In genomic region chr1:161756547-161756946, GRCm38 (mm10) we compare ENCODE assay signal across 25 mouse cellular contexts. TPM values are rescaled to one million over a fixed set of nuclear protein-coding genes. Genes with fewer than 3 reads are reported as not detected.
"Had no signal": no experiment of that assay in that cellular context is flagged by ENCODE, and none has a peak within 500 bp of the region (broad histone marks: within the 10 kb centered on the region; RNA-seq: fewer than 3 reads in every experiment).

No protein-coding gene starts in this region.

- H3K4me2 ChIP-seq: lung, embryonic 15.5 days; midbrain, embryonic 12.5 days; neural tube, embryonic 13.5 days; neural tube, embryonic 15.5 days had no signal

- H3K4me1 ChIP-seq: lung, embryonic 15.5 days; midbrain, embryonic 10.5 days; midbrain, embryonic 12.5 days; neural tube, embryonic 13.5 days; neural tube, embryonic 15.5 days had no signal

- DNase-seq: lung, adult 2 months; lung, postnatal 14 days; lung, postnatal 36 days; midbrain, embryonic 14.5 days; retina, postnatal 1 day; right cerebral cortex, adult 18-20 months; right cerebral cortex, postnatal 25 days; right cerebral cortex, postnatal 4 days; spleen, adult 18-20 months; thymus, adult 18-20 months; thymus, postnatal 14 days; thymus, postnatal 36 days had no signal

- H3K9me3 ChIP-seq: lung, embryonic 15.5 days; megakaryocyte, embryonic 14.5 days; midbrain, embryonic 10.5 days; midbrain, embryonic 12.5 days; neural tube, embryonic 13.5 days; neural tube, embryonic 15.5 days had no signal

- H3K9ac ChIP-seq: lung, embryonic 15.5 days; midbrain, embryonic 12.5 days; neural tube, embryonic 13.5 days; neural tube, embryonic 15.5 days had no signal

- H3K27me3 ChIP-seq: lung, embryonic 15.5 days; midbrain, embryonic 12.5 days; neural tube, embryonic 13.5 days; neural tube, embryonic 15.5 days had no signal

- ATAC-seq: lung, postnatal 0 days; midbrain, embryonic 16.5 days had no signal

- H3K4me3 ChIP-seq: lung, embryonic 15.5 days; megakaryocyte, embryonic 14.5 days; midbrain, embryonic 10.5 days; midbrain, embryonic 12.5 days; myocyte; neural tube, embryonic 13.5 days; neural tube, embryonic 15.5 days had no signal

- H3K27ac ChIP-seq: lung, embryonic 15.5 days; macrophage; midbrain, embryonic 10.5 days; midbrain, embryonic 12.5 days; neural tube, embryonic 13.5 days; neural tube, embryonic 15.5 days had no signal

- H3K36me3 ChIP-seq: lung, embryonic 15.5 days; midbrain, embryonic 10.5 days; midbrain, embryonic 12.5 days; neural tube, embryonic 13.5 days; neural tube, embryonic 15.5 days had no signal

RNA-seq across cellular contexts. Expression of gene Fasl, which starts 31.7 kb away (rescaled TPM):
- polyA plus RNA-seq: macrophage; midbrain, embryonic 10.5 days; midbrain, embryonic 12.5 days; midbrain, embryonic 14.5 days; myocyte; neural tube, embryonic 11.5 days; stomach, embryonic 14.5 days; stomach, embryonic 16.5 days had no signal
